8 mouse cellular contexts compared by ENCODE assay signal in genomic region chr14:108914336-108914735, GRCm38 (mm10). TPM values are rescaled to one million over a fixed set of nuclear protein-coding genes. Genes with fewer than 3 reads are reported as not detected.
DNase-seq lines count a peak whose midpoint lies in the region; ATAC-seq and TF ChIP-seq lines count a peak whose summit lies in the region.

No protein-coding gene starts in this region.

- no peak overlapping the region for H3K27ac ChIP-seq in liver, embryonic 11.5 days (ENCODE audit: low read depth, low read length)
- H3K27ac ChIP-seq in liver, embryonic 12.5 days = no peak overlapping the region
- H3K27ac ChIP-seq in intestine, embryonic 14.5 days (ENCODE audit: low read depth) = no peak overlapping the region
- H3K27ac ChIP-seq in neural tube, embryonic 15.5 days (replicated peaks) = peak overlapping the region; percentile 97

- no peaks in the 10 kb centered on the region for H3K4me1 ChIP-seq in liver, embryonic 11.5 days (replicated peaks; ENCODE audit: control insufficient read depth, insufficient read depth, low read length)
- H3K4me1 ChIP-seq in liver, embryonic 12.5 days = no peaks in the 10 kb centered on the region
- peaks cover 6% of the 10 kb centered on the region; the same call in 1 of the 2 replicates for H3K4me1 ChIP-seq in intestine, embryonic 14.5 days (replicated peaks; ENCODE audit: control insufficient read depth, insufficient read depth, low read length)
- peaks cover 14% of the 10 kb centered on the region for H3K4me1 ChIP-seq in neural tube, embryonic 15.5 days
- H3K4me1 ChIP-seq in lung, adult 2 months (ENCODE audit: control insufficient read depth, insufficient read depth, low read length) = no peaks in the 10 kb centered on the region

- H3K9me3 ChIP-seq in liver, embryonic 11.5 days (ENCODE audit: control insufficient read depth, low read length) = no peaks in the 10 kb centered on the region
- no peaks in the 10 kb centered on the region for H3K9me3 ChIP-seq in liver, embryonic 12.5 days (replicated peaks)
- no peaks in the 10 kb centered on the region for H3K9me3 ChIP-seq in intestine, embryonic 14.5 days (ENCODE audit: control insufficient read depth, low read length)
- no peaks in the 10 kb centered on the region for H3K9me3 ChIP-seq in neural tube, embryonic 15.5 days (replicated peaks)

- no peak for TF ChIP-seq CTCF in lung, adult 2 months (IDR thresholded peaks at IDR 0.05; ENCODE audit: insufficient read depth, low read length)

- WGBS in liver, embryonic 11.5 days = 25% methylated on average over 16 of the region's 16 CpGs
- 25% methylated on average over 16 of the region's 16 CpGs for WGBS in liver, embryonic 12.5 days (ENCODE audit: insufficient replicate concordance)
- 27% methylated on average over 16 of the region's 16 CpGs for WGBS in intestine, embryonic 14.5 days
- WGBS in neural tube, embryonic 15.5 days = 5% methylated on average over 16 of the region's 16 CpGs
- 21% methylated on average over 16 of the region's 16 CpGs for WGBS in lung, adult 2 months

- H3K4me2 ChIP-seq in liver, embryonic 11.5 days = peak overlapping the region; percentile 47; the same call in 1 of the 2 replicates
- H3K4me2 ChIP-seq in liver, embryonic 12.5 days = no peak overlapping the region
- H3K4me2 ChIP-seq in intestine, embryonic 14.5 days (ENCODE audit: low read length) = peak overlapping the region; percentile 52
- H3K4me2 ChIP-seq in neural tube, embryonic 15.5 days = peak overlapping the region; percentile 82

- DNase-seq in cerebellum, adult 8-10 months = peak; percentile 14
- no peak for DNase-seq in cerebellum, adult 11-12 months
- DNase-seq in liver, embryonic 11.5 days (ENCODE audit: low spot score) = no peak
- DNase-seq in intestine, embryonic 14.5 days (ENCODE audit: low spot score) = no peak
- no peak for DNase-seq in lung, adult 2 months
- DNase-seq in left cerebral cortex, postnatal 14 days (ENCODE audit: low spot score in 2 of 2) = no peak

- H3K9ac ChIP-seq in liver, embryonic 11.5 days (ENCODE audit: low read depth, low read length) = no peak overlapping the region
- no peak overlapping the region for H3K9ac ChIP-seq in liver, embryonic 12.5 days
- H3K9ac ChIP-seq in intestine, embryonic 14.5 days (ENCODE audit: low read length) = no peak overlapping the region
- H3K9ac ChIP-seq in neural tube, embryonic 15.5 days (replicated peaks) = peak overlapping the region; percentile 89

- ATAC-seq in liver, embryonic 11.5 days (replicated peaks; ENCODE audit: low FRiP score) = no peak
- no peak for ATAC-seq in liver, embryonic 12.5 days
- no peak for ATAC-seq in intestine, embryonic 14.5 days (replicated peaks; ENCODE audit: low FRiP score, low TSS enrichment, low read depth)
- ATAC-seq in neural tube, embryonic 15.5 days (ENCODE audit: low FRiP score) = no peak

- H3K36me3 ChIP-seq in liver, embryonic 11.5 days (ENCODE audit: control insufficient read depth, insufficient read depth, low read length) = no peaks in the 10 kb centered on the region
- H3K36me3 ChIP-seq in liver, embryonic 12.5 days = no peaks in the 10 kb centered on the region
- H3K36me3 ChIP-seq in intestine, embryonic 14.5 days (ENCODE audit: control insufficient read depth, insufficient read depth, low read length) = no peaks in the 10 kb centered on the region
- H3K36me3 ChIP-seq in neural tube, embryonic 15.5 days = no peaks in the 10 kb centered on the region

- H3K4me3 ChIP-seq in liver, embryonic 11.5 days (ENCODE audit: low read depth, low read length) = no peak overlapping the region
- H3K4me3 ChIP-seq in liver, embryonic 12.5 days = no peak overlapping the region
- H3K4me3 ChIP-seq in intestine, embryonic 14.5 days (ENCODE audit: low read depth, low read length) = peak overlapping the region; percentile 37
- H3K4me3 ChIP-seq in neural tube, embryonic 15.5 days (replicated peaks) = peak overlapping the region; percentile 69
- H3K4me3 ChIP-seq in lung, adult 2 months (replicated peaks; ENCODE audit: extremely low read depth, low read depth, low read length) = no peak overlapping the region

- peaks cover 38% of the 10 kb centered on the region for H3K27me3 ChIP-seq in liver, embryonic 11.5 days (replicated peaks; ENCODE audit: control insufficient read depth, insufficient read depth, low read length)
- H3K27me3 ChIP-seq in liver, embryonic 12.5 days (replicated peaks) = peaks cover 39% of the 10 kb centered on the region
- H3K27me3 ChIP-seq in intestine, embryonic 14.5 days (replicated peaks; ENCODE audit: control insufficient read depth, insufficient read depth, low read length) = peaks cover 39% of the 10 kb centered on the region
- H3K27me3 ChIP-seq in neural tube, embryonic 15.5 days (replicated peaks) = no peaks in the 10 kb centered on the region

- intact Hi-C loops in left cerebral cortex, postnatal 14 days (cut with DNase I) = loop anchor here (5.0 to 10.0 kb wide), 2 partner anchors 110 to 212 kb away; no protein-coding TSS in a partner anchor

- TF ChIP-seq POLR2A in lung, adult 2 months (IDR thresholded peaks at IDR 0.05; ENCODE audit: borderline replicate concordance, extremely low read depth, low read depth, low read length) = no peak

RNA-seq across cellular contexts. Expression of gene Slitrk1, which starts 0.4 kb away (rescaled TPM):
- 0.39 and 0.43 TPM in 2 replicates for polyA plus RNA-seq in liver, embryonic 11.5 days (2014; fragmentation: Nextera tagmentation; extraction: Ambion mirVana)
- 0.05 and 0.08 TPM in 2 replicates for polyA plus RNA-seq in liver, embryonic 12.5 days (2016; fragmentation: Nextera tagmentation; extraction: Ambion mirVana)
- polyA plus RNA-seq in intestine, embryonic 14.5 days (2014; fragmentation: Nextera tagmentation; extraction: Ambion mirVana) = 1.3 and 1.4 TPM in 2 replicates
- polyA plus RNA-seq in neural tube, embryonic 15.5 days (2015; fragmentation: Nextera tagmentation; extraction: Ambion mirVana) = 38.8 and 45.1 TPM in 2 replicates
- polyA plus RNA-seq in lung, adult 2 months (2012; rRNA removed) = 0.02 TPM in 1 of 2 replicates, not detected in the other
- total RNA-seq in left cerebral cortex, postnatal 14 days (2021) = 10 to 100 TPM; 76.3 to 79.8 TPM

Comparison
In these comparisons a context has a peak if more than half of its experiments do, and no peak if none do; other contexts are left out.
1. H3K4me3 ChIP-seq: peak in intestine, embryonic 14.5 days (single experiment) and neural tube, embryonic 15.5 days (single experiment); none in liver, embryonic 11.5 days (single experiment), liver, embryonic 12.5 days (single experiment) and lung, adult 2 months (single experiment).
2. RNA of gene Slitrk1, which starts 0.4 kb away (polyA plus RNA-seq): 38.8 to 45.1 TPM in neural tube, embryonic 15.5 days; 1.3 to 1.4 TPM in intestine, embryonic 14.5 days, 0.39 to 0.43 TPM in liver, embryonic 11.5 days, 0.05 to 0.08 TPM in liver, embryonic 12.5 days and 0.02 TPM in lung, adult 2 months; every median in the first group is over 10 times any median in the second.